Mouse (Mus musculus): ENCODE data around the gene Dcaf5. TPM values are rescaled to one million over a fixed set of nuclear protein-coding genes. Genes with fewer than 3 reads are reported as not detected.

Gene Dcaf5
- polyA plus RNA-seq, 1 experiment from 2014 or later: 5.4 TPM

GRCm38 (mm10) chr12:80387326-80387725 is 49.1 kb downstream of the Dcaf5 start:
- DNase-seq (ENCODE audit: low spot score): no peak
- H3K4me3 ChIP-seq (ENCODE audit: low read depth, low read length): no peak overlapping the region
- no peak overlapping the region for H3K27ac ChIP-seq (replicated peaks)
- ATAC-seq (ENCODE audit: low FRiP score, low TSS enrichment): no peak
- H3K4me1 ChIP-seq (replicated peaks; ENCODE audit: control insufficient read depth, insufficient read depth): no peaks in the 10 kb centered on the region
- H3K9me3 ChIP-seq (ENCODE audit: control insufficient read depth, low read length): no peaks in the 10 kb centered on the region
- H3K9ac ChIP-seq (ENCODE audit: low read length): no peak overlapping the region
- H3K27me3 ChIP-seq (ENCODE audit: control insufficient read depth, insufficient read depth, low read length): no peaks in the 10 kb centered on the region
- TF ChIP-seq EP300 (optimal IDR thresholded peaks at IDR 0.05) (no peak), CTCF (IDR thresholded peaks at IDR 0.05; ENCODE audit: low read depth) (no peak)
- 83% methylated on average over 5 of the region's 5 CpGs for WGBS
- 0 out of 2 replicates have a peak, but pooled peaks cover 3% of the 10 kb centered on the region for H3K36me3 ChIP-seq (ENCODE audit: control insufficient read depth, insufficient read depth, low read length)
- H3K4me2 ChIP-seq (replicated peaks; ENCODE audit: low read depth): no peak overlapping the region

- DNase-seq (ENCODE audit: low spot score) (no peak), ATAC-seq (ENCODE audit: low FRiP score, low TSS enrichment) (no peak)
- no peaks in the 10 kb centered on the region for H3K4me1 ChIP-seq (replicated peaks; ENCODE audit: control insufficient read depth, insufficient read depth)
- no peaks in the 10 kb centered on the region for H3K27me3 ChIP-seq (ENCODE audit: control insufficient read depth, insufficient read depth, low read length)
- H3K36me3 ChIP-seq (ENCODE audit: control insufficient read depth, insufficient read depth, low read length): no peaks in the 10 kb centered on the region
- H3K27ac ChIP-seq (replicated peaks): no peak overlapping the region
- H3K9ac ChIP-seq (ENCODE audit: low read length): no peak overlapping the region
- H3K9me3 ChIP-seq (ENCODE audit: control insufficient read depth, low read length): no peaks in the 10 kb centered on the region
- TF ChIP-seq EP300 (optimal IDR thresholded peaks at IDR 0.05): no peak
- TF ChIP-seq CTCF (IDR thresholded peaks at IDR 0.05; ENCODE audit: low read depth): no peak
- no peak overlapping the region for H3K4me2 ChIP-seq (replicated peaks; ENCODE audit: low read depth)
- no peak overlapping the region for H3K4me3 ChIP-seq (ENCODE audit: low read depth, low read length)
- 67% methylated on average over 1 of the region's 1 CpGs for WGBS
Observed at GRCm38 (mm10) chr12:80385361-80385760, 51.0 kb downstream of the Dcaf5 start.

GRCm38 (mm10) chr12:80383478-80383877 is 52.9 kb downstream of the Dcaf5 start:
- TF ChIP-seq EP300 (optimal IDR thresholded peaks at IDR 0.05) (no peak), CTCF (IDR thresholded peaks at IDR 0.05; ENCODE audit: low read depth) (no peak)
- H3K27me3 ChIP-seq (ENCODE audit: control insufficient read depth, insufficient read depth, low read length): no peaks in the 10 kb centered on the region
- no peaks in the 10 kb centered on the region for H3K4me1 ChIP-seq (replicated peaks; ENCODE audit: control insufficient read depth, insufficient read depth)
- ATAC-seq (ENCODE audit: low FRiP score, low TSS enrichment): no peak
- DNase-seq (ENCODE audit: low spot score): no peak
- H3K4me3 ChIP-seq (ENCODE audit: low read depth, low read length): no peak overlapping the region
- no peak overlapping the region for H3K27ac ChIP-seq (replicated peaks)
- H3K4me2 ChIP-seq (replicated peaks; ENCODE audit: low read depth): no peak overlapping the region
- 90% methylated on average over 8 of the region's 8 CpGs for WGBS
- H3K9ac ChIP-seq (ENCODE audit: low read length): no peak overlapping the region
- H3K36me3 ChIP-seq (ENCODE audit: control insufficient read depth, insufficient read depth, low read length): no peaks in the 10 kb centered on the region
- H3K9me3 ChIP-seq (ENCODE audit: control insufficient read depth, low read length): no peaks in the 10 kb centered on the region

GRCm38 (mm10) chr12:80382794-80383193 is 53.6 kb downstream of the Dcaf5 start:
- no peak overlapping the region for H3K27ac ChIP-seq (replicated peaks)
- no peak for ATAC-seq (ENCODE audit: low FRiP score, low TSS enrichment)
- no peaks in the 10 kb centered on the region for H3K27me3 ChIP-seq (ENCODE audit: control insufficient read depth, insufficient read depth, low read length)
- no peak for DNase-seq (ENCODE audit: low spot score)
- TF ChIP-seq EP300 (optimal IDR thresholded peaks at IDR 0.05) (no peak), CTCF (IDR thresholded peaks at IDR 0.05; ENCODE audit: low read depth) (no peak)
- no peak overlapping the region for H3K9ac ChIP-seq (ENCODE audit: low read length)
- no peaks in the 10 kb centered on the region for H3K36me3 ChIP-seq (ENCODE audit: control insufficient read depth, insufficient read depth, low read length)
- 87% methylated on average over 2 of the region's 2 CpGs for WGBS
- H3K4me3 ChIP-seq (ENCODE audit: low read depth, low read length): no peak overlapping the region
- no peak overlapping the region for H3K4me2 ChIP-seq (replicated peaks; ENCODE audit: low read depth)
- no peaks in the 10 kb centered on the region for H3K4me1 ChIP-seq (replicated peaks; ENCODE audit: control insufficient read depth, insufficient read depth)
- no peaks in the 10 kb centered on the region for H3K9me3 ChIP-seq (ENCODE audit: control insufficient read depth, low read length)

- TF ChIP-seq EP300 (optimal IDR thresholded peaks at IDR 0.05) (no peak), CTCF (IDR thresholded peaks at IDR 0.05; ENCODE audit: low read depth) (no peak)
- Histone ChIP-seq H3K36me3 (ENCODE audit: control insufficient read depth, insufficient read depth, low read length) (peaks cover 2% of the 10 kb centered on the region; the same call in 1 of the 2 replicates), H3K27me3 (ENCODE audit: control insufficient read depth, insufficient read depth, low read length) (no peaks in the 10 kb centered on the region), H3K27ac (replicated peaks) (peak overlapping the region; percentile 45; the same call in 1 of the 2 replicates), H3K9me3 (ENCODE audit: control insufficient read depth, low read length) (no peaks in the 10 kb centered on the region), H3K4me1 (replicated peaks; ENCODE audit: control insufficient read depth, insufficient read depth) (no peaks in the 10 kb centered on the region), H3K9ac (ENCODE audit: low read length) (no peak overlapping the region), H3K4me3 (ENCODE audit: low read depth, low read length) (no peak overlapping the region), H3K4me2 (replicated peaks; ENCODE audit: low read depth) (no peak overlapping the region)
- DNase-seq (ENCODE audit: low spot score) (peak; percentile 41), ATAC-seq (ENCODE audit: low FRiP score, low TSS enrichment) (peak; percentile 77)
- WGBS: 87% methylated on average over 10 of the region's 10 CpGs
Observed at GRCm38 (mm10) chr12:80379831-80380457, 56.5 kb downstream of the Dcaf5 start.

GRCm38 (mm10) chr12:80379393-80379792 is 57.0 kb downstream of the Dcaf5 start:
- Histone ChIP-seq H3K4me1 (replicated peaks; ENCODE audit: control insufficient read depth, insufficient read depth) (no peaks in the 10 kb centered on the region), H3K9me3 (ENCODE audit: control insufficient read depth, low read length) (no peaks in the 10 kb centered on the region), H3K4me3 (ENCODE audit: low read depth, low read length) (no peak overlapping the region), H3K27me3 (ENCODE audit: control insufficient read depth, insufficient read depth, low read length) (no peaks in the 10 kb centered on the region), H3K9ac (ENCODE audit: low read length) (no peak overlapping the region), H3K27ac (replicated peaks) (no peak overlapping the region), H3K36me3 (ENCODE audit: control insufficient read depth, insufficient read depth, low read length) (peaks cover 2% of the 10 kb centered on the region; the same call in 1 of the 2 replicates), H3K4me2 (replicated peaks; ENCODE audit: low read depth) (no peak overlapping the region)
- WGBS: 66% methylated on average over 4 of the region's 4 CpGs
- TF ChIP-seq EP300 (optimal IDR thresholded peaks at IDR 0.05): no peak
- TF ChIP-seq CTCF (IDR thresholded peaks at IDR 0.05; ENCODE audit: low read depth): no peak
- ATAC-seq (ENCODE audit: low FRiP score, low TSS enrichment) (no peak), DNase-seq (ENCODE audit: low spot score) (no peak)

Measured in stomach, postnatal 0 days (tissue).